Mouse (Mus musculus) kidney, adult 2 months (tissue): ENCODE data around the gene Npas3.

Source experiments
- CTCF ChIP-seq: fragments of 200-500 bp; conservative IDR thresholded peaks from 2 replicates; pipeline ENCODE4 v1.5.1; 2011; ENCODE audit warnings: low read depth, mild to moderate bottlenecking, control low read depth, low read length, moderate library complexity, mixed read lengths; ENCODE audit not compliant: insufficient read depth, insufficient read length
- POLR2A ChIP-seq: fragments of 200-500 bp; IDR thresholded peaks from one replicate; pipeline ENCODE4 v1.6.1; 2011; ENCODE audit warnings: low read depth, low read length, control low read depth

- TF ChIP-seq POLR2A, result no peak
- no peak for TF ChIP-seq CTCF
Observed at GRCm38 (mm10) chr12:53416096-53416495, 167.6 kb downstream of the Npas3 start.
